Mouse (Mus musculus): ENCODE measurements at regions not wholly inside any gene's neighbourhood (a gene's known extent, or its start where the extent isn't known, plus 50 kb on each side); places are given as distances from the start of the nearest gene placed in this dataset.

- peaks cover 5% of the 10 kb centered on the region for H3K36me3 ChIP-seq (ENCODE audit: control insufficient read depth, insufficient read depth, low read length)
- peak overlapping the region; percentile 88 for H3K27ac ChIP-seq
- peak; percentile 28 for TF ChIP-seq POLR2A (IDR thresholded peaks at IDR 0.05; ENCODE audit: insufficient read depth, low read depth, low read length)
- TF ChIP-seq CTCF (IDR thresholded peaks at IDR 0.05): peak; percentile 36
- TF ChIP-seq EP300 (IDR thresholded peaks at IDR 0.05; ENCODE audit: insufficient read depth, low read depth, low read length): peak; percentile 88
- H3K4me3 ChIP-seq: no peak overlapping the region
- H3K27me3 ChIP-seq (ENCODE audit: control insufficient read depth, insufficient read depth, low read length): no peaks in the 10 kb centered on the region
- 29% methylated on average over 10 of the region's 10 CpGs for WGBS
- peaks cover 13% of the 10 kb centered on the region for H3K4me1 ChIP-seq (ENCODE audit: control insufficient read depth, insufficient read depth, low read length)
- intact Hi-C loops (cut with DNase I): loop anchor here (2.0 to 10.0 kb wide), 7 partner anchors 24 to 982 kb away; partner anchors contain the start of gene Btg1
- peak; percentile 67 to 87 for DNase-seq
- H3K9ac ChIP-seq (ENCODE audit: low read depth, low read length): no peak overlapping the region
- H3K79me2 ChIP-seq (replicated peaks; ENCODE audit: control insufficient read depth, insufficient read depth, low read length): no peaks in the 10 kb centered on the region
Measured at GRCm38 (mm10) chr10:96332731-96333201, 196.4 kb downstream of the Gm5426 start.

- TF ChIP-seq CTCF (IDR thresholded peaks at IDR 0.05) (peak; percentile 52), EP300 (IDR thresholded peaks at IDR 0.05; ENCODE audit: insufficient read depth, low read depth, low read length) (no peak), POLR2A (IDR thresholded peaks at IDR 0.05; ENCODE audit: insufficient read depth, low read depth, low read length) (no peak)
- H3K79me2 ChIP-seq (replicated peaks; ENCODE audit: control insufficient read depth, insufficient read depth, low read length): no peaks in the 10 kb centered on the region
- no peak overlapping the region for H3K4me3 ChIP-seq
- H3K27me3 ChIP-seq (ENCODE audit: control insufficient read depth, insufficient read depth, low read length): no peaks in the 10 kb centered on the region
- peaks cover 13% of the 10 kb centered on the region for H3K4me1 ChIP-seq (ENCODE audit: control insufficient read depth, insufficient read depth, low read length)
- intact Hi-C loops (cut with DNase I): loop anchor here (2.0 to 10.0 kb wide), 7 partner anchors 24 to 982 kb away; partner anchors contain the start of gene Btg1
- DNase-seq: peak in 1 of 2 experiments; percentile 64
- no peak overlapping the region for H3K9ac ChIP-seq (ENCODE audit: low read depth, low read length)
- H3K27ac ChIP-seq: peak overlapping the region; percentile 88
- H3K36me3 ChIP-seq (ENCODE audit: control insufficient read depth, insufficient read depth, low read length): peaks cover 5% of the 10 kb centered on the region
- 49% methylated on average over 6 of the region's 6 CpGs for WGBS
Measured at GRCm38 (mm10) chr10:96333224-96333623, 196.8 kb downstream of the Gm5426 start.

GRCm38 (mm10) chr10:96336271-96336670 is 199.9 kb downstream of the Gm5426 start:
- H3K4me1 ChIP-seq (ENCODE audit: control insufficient read depth, insufficient read depth, low read length): peaks cover 13% of the 10 kb centered on the region
- intact Hi-C loops (cut with DNase I): loop anchor here (10.0 kb wide), 2 partner anchors 419 to 979 kb away; no protein-coding TSS in a partner anchor
- 89% methylated on average over 3 of the region's 3 CpGs for WGBS
- no peak for DNase-seq
- no peak overlapping the region for H3K27ac ChIP-seq
- H3K79me2 ChIP-seq (replicated peaks; ENCODE audit: control insufficient read depth, insufficient read depth, low read length): no peaks in the 10 kb centered on the region
- H3K4me3 ChIP-seq: no peak overlapping the region
- H3K27me3 ChIP-seq (ENCODE audit: control insufficient read depth, insufficient read depth, low read length): no peaks in the 10 kb centered on the region
- TF ChIP-seq CTCF (IDR thresholded peaks at IDR 0.05) (no peak), POLR2A (IDR thresholded peaks at IDR 0.05; ENCODE audit: insufficient read depth, low read depth, low read length) (no peak), EP300 (IDR thresholded peaks at IDR 0.05; ENCODE audit: insufficient read depth, low read depth, low read length) (no peak)
- no peak overlapping the region for H3K9ac ChIP-seq (ENCODE audit: low read depth, low read length)
- peaks cover 5% of the 10 kb centered on the region for H3K36me3 ChIP-seq (ENCODE audit: control insufficient read depth, insufficient read depth, low read length)

- Histone ChIP-seq H3K36me3 (ENCODE audit: control insufficient read depth, insufficient read depth, low read length) (peaks cover 3% of the 10 kb centered on the region), H3K9ac (ENCODE audit: low read depth, low read length) (no peak overlapping the region), H3K27me3 (ENCODE audit: control insufficient read depth, insufficient read depth, low read length) (no peaks in the 10 kb centered on the region; the same call in 1 of the 2 replicates), H3K4me3 (no peak overlapping the region), H3K27ac (no peak overlapping the region), H3K79me2 (replicated peaks; ENCODE audit: control insufficient read depth, insufficient read depth, low read length) (no peaks in the 10 kb centered on the region), H3K4me1 (ENCODE audit: control insufficient read depth, insufficient read depth, low read length) (peaks cover 11% of the 10 kb centered on the region)
- TF ChIP-seq POLR2A (IDR thresholded peaks at IDR 0.05; ENCODE audit: insufficient read depth, low read depth, low read length) (no peak), EP300 (IDR thresholded peaks at IDR 0.05; ENCODE audit: insufficient read depth, low read depth, low read length) (no peak), CTCF (IDR thresholded peaks at IDR 0.05) (no peak)
- 87% methylated on average over 9 of the region's 9 CpGs for WGBS
- intact Hi-C loops (cut with DNase I): loop anchor here (10.0 kb wide), 2 partner anchors 418 to 978 kb away; no protein-coding TSS in a partner anchor
- no peak for DNase-seq
Measured at GRCm38 (mm10) chr10:96337088-96337666, 200.8 kb downstream of the Gm5426 start.

GRCm38 (mm10) chr10:96337797-96338608 is 201.6 kb downstream of the Gm5426 start:
- Histone ChIP-seq H3K79me2 (replicated peaks; ENCODE audit: control insufficient read depth, insufficient read depth, low read length) (no peaks in the 10 kb centered on the region), H3K27me3 (ENCODE audit: control insufficient read depth, insufficient read depth, low read length) (no peaks in the 10 kb centered on the region; the same call in 1 of the 2 replicates), H3K9ac (ENCODE audit: low read depth, low read length) (no peak overlapping the region), H3K27ac (no peak overlapping the region), H3K4me1 (ENCODE audit: control insufficient read depth, insufficient read depth, low read length) (peaks cover 7% of the 10 kb centered on the region), H3K36me3 (ENCODE audit: control insufficient read depth, insufficient read depth, low read length) (no peaks in the 10 kb centered on the region), H3K4me3 (no peak overlapping the region)
- WGBS: 64% methylated on average over 7 of the region's 7 CpGs
- no peak for TF ChIP-seq EP300 (IDR thresholded peaks at IDR 0.05; ENCODE audit: insufficient read depth, low read depth, low read length)
- no peak for TF ChIP-seq CTCF (IDR thresholded peaks at IDR 0.05)
- no peak for TF ChIP-seq POLR2A (IDR thresholded peaks at IDR 0.05; ENCODE audit: insufficient read depth, low read depth, low read length)
- no peak for DNase-seq
- intact Hi-C loops (cut with DNase I): loop anchor here (10.0 kb wide), 2 partner anchors 417 to 977 kb away; no protein-coding TSS in a partner anchor

Data from heart, adult 2 months (tissue).